Mouse (Mus musculus) hindbrain, postnatal 0 days (tissue): ENCODE measurements around the gene Papolb. TPM values are rescaled to one million over a fixed set of nuclear protein-coding genes. Genes with fewer than 3 reads are reported as not detected.

Experiments used
- ATAC-seq: fragments of 200-750 bp; cut with Nextera tagmentation; 2 replicates; pipeline ENCODE4 v1.8.0; 2017; ENCODE audit warnings: mild to moderate bottlenecking, moderate TSS enrichment, moderate library complexity
- DNase-seq: peaks from one replicate; pipeline ENCODE4 v3.0.0-alpha.2; 2015; ENCODE audit warnings: low spot score
- H3K27ac ChIP-seq: fragments of 300-500 bp; sonication (generic); 2 replicates; pipeline ENCODE4 v1.5.1; 2014; ENCODE audit warnings: mild to moderate bottlenecking
- H3K27me3 ChIP-seq: fragments of 300-500 bp; sonication (generic); 2 replicates; pipeline ENCODE4 v1.6.1; 2014; ENCODE audit warnings: low read length, mixed read lengths; ENCODE audit not compliant: insufficient read depth
- H3K36me3 ChIP-seq: fragments of 300-500 bp; sonication (generic); 2 replicates; pipeline ENCODE4 v1.6.1; 2014; ENCODE audit warnings: low read length, mixed read lengths; ENCODE audit not compliant: insufficient read depth
- H3K4me1 ChIP-seq: fragments of 300-500 bp; sonication (generic); 2 replicates; pipeline ENCODE4 v1.6.1; 2014; ENCODE audit warnings: antibody characterized with exemption, low read length, mixed read lengths; ENCODE audit not compliant: insufficient read depth
- H3K4me2 ChIP-seq: fragments of 300-500 bp; sonication (generic); 2 replicates; pipeline ENCODE4 v1.6.1; 2014; ENCODE audit warnings: low read depth, mild to moderate bottlenecking, low read length, moderate library complexity, mixed read lengths
- H3K4me3 ChIP-seq: fragments of 300-500 bp; sonication (generic); 2 replicates; pipeline ENCODE4 v1.5.1; 2014; ENCODE audit warnings: low read length
- H3K9ac ChIP-seq: fragments of 300-500 bp; sonication (generic); replicated peaks from 2 replicates; pipeline ENCODE4 v1.6.1; 2014; ENCODE audit warnings: mild to moderate bottlenecking, low read length, moderate library complexity, mixed read lengths
- H3K9me3 ChIP-seq: fragments of 300-500 bp; sonication (generic); 2 replicates; pipeline ENCODE4 v1.6.1; 2016; ENCODE audit warnings: low read length, mixed read lengths
- CTCF ChIP-seq: IDR thresholded peaks from 2 replicates; pipeline ENCODE4 v1.5.1; 2016; ENCODE audit warnings: antibody characterized with exemption, control low read depth, low read depth
- WGBS: fragments of 180-500 bp; shearing (Covaris S2); extraction: QIAGEN DNeasy Blood & Tissue Kit; methylation state at CpG from one replicate; pipeline ENCODE4 v1.1.7; 2014; 5-methylcytosine and 5-hydroxymethylcytosine counted together
- polyA plus RNA-seq: library from polyadenylated mRNA; unstranded; fragments of >200 nt; fragmentation: Nextera tagmentation; extraction: Ambion mirVana; gene quantifications from 2 replicates; pipeline ENCODE4 v1.2.1, GENCODE M21; 2015
- total RNA-seq: library from RNA; depleted of rRNA; stranded (reverse); fragments of >200 nt; gene quantifications from 2 replicates; pipeline ENCODE4 v1.2.3, GENCODE M21; 2014

The Papolb gene
- total and polyA plus RNA-seq, 2 experiments from 2014 or later, result 0.16 to 0.37 TPM

GRCm38 (mm10) chr5:142557397-142558067, 27.7 kb upstream of the Papolb start:
- H3K27ac ChIP-seq, result no peak overlapping the region

DNA sequence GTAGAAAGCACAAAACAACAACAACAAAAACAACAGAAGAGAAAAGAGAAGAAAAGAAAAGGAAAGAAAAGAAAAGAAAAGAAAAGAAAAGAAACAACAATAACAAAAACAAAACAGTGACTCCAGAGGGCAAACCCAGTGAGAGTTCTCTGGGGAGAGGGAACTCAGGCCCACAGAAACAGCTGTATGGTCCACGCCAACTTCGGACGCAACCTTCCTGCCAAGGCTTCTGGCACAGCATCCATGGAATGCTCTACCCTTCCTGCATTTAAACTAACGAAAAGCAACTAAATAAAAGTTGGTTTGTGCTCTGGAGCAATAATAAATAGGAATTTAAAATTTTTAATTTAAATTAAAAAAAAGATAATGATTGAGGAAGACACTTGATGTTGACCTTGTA, 26.8 kb upstream of the Papolb start:
- no peak overlapping the region for H3K27ac ChIP-seq
- TF ChIP-seq CTCF, result no peak
- H3K4me2 ChIP-seq, result no peak overlapping the region
- H3K36me3 ChIP-seq, result no peaks in the 10 kb centered on the region
- 85% methylated on average over 4 of the region's 4 CpGs for WGBS
- no peak overlapping the region for H3K4me3 ChIP-seq
- H3K9ac ChIP-seq, result no peak overlapping the region
- no peaks in the 10 kb centered on the region for H3K27me3 ChIP-seq
- DNase-seq (no peak), ATAC-seq (no peak)
- H3K9me3 ChIP-seq, result no peaks in the 10 kb centered on the region
- H3K4me1 ChIP-seq, result no peaks in the 10 kb centered on the region

More at GRCm38 (mm10) chr5:142557397-142558067, 27.7 kb upstream of the Papolb start:
- H3K27me3 ChIP-seq, result no peaks in the 10 kb centered on the region
- peak; percentile 89 for ATAC-seq
- no peak overlapping the region for H3K4me2 ChIP-seq
- peak; percentile 95 for TF ChIP-seq CTCF
- no peak overlapping the region for H3K4me3 ChIP-seq
- DNase-seq, result peak; percentile 90
- no peak overlapping the region for H3K9ac ChIP-seq
- H3K4me1 ChIP-seq, result no peaks in the 10 kb centered on the region
- no peaks in the 10 kb centered on the region for H3K9me3 ChIP-seq
- H3K36me3 ChIP-seq, result no peaks in the 10 kb centered on the region
- 25% methylated on average over 18 of the region's 21 CpGs for WGBS

- WGBS, result 83% methylated on average over 5 of the region's 5 CpGs
- Histone ChIP-seq H3K4me2 (no peak overlapping the region), H3K9ac (no peak overlapping the region), H3K4me1 (no peaks in the 10 kb centered on the region), H3K27ac (no peak overlapping the region), H3K36me3 (no peaks in the 10 kb centered on the region), H3K9me3 (no peaks in the 10 kb centered on the region), H3K27me3 (no peaks in the 10 kb centered on the region), H3K4me3 (no peak overlapping the region)
- TF ChIP-seq CTCF, result no peak
- DNase-seq (no peak), ATAC-seq (no peak)
These were observed 26.0 kb upstream of the Papolb start for GRCm38 (mm10) chr5:142555866-142556265.

DNA sequence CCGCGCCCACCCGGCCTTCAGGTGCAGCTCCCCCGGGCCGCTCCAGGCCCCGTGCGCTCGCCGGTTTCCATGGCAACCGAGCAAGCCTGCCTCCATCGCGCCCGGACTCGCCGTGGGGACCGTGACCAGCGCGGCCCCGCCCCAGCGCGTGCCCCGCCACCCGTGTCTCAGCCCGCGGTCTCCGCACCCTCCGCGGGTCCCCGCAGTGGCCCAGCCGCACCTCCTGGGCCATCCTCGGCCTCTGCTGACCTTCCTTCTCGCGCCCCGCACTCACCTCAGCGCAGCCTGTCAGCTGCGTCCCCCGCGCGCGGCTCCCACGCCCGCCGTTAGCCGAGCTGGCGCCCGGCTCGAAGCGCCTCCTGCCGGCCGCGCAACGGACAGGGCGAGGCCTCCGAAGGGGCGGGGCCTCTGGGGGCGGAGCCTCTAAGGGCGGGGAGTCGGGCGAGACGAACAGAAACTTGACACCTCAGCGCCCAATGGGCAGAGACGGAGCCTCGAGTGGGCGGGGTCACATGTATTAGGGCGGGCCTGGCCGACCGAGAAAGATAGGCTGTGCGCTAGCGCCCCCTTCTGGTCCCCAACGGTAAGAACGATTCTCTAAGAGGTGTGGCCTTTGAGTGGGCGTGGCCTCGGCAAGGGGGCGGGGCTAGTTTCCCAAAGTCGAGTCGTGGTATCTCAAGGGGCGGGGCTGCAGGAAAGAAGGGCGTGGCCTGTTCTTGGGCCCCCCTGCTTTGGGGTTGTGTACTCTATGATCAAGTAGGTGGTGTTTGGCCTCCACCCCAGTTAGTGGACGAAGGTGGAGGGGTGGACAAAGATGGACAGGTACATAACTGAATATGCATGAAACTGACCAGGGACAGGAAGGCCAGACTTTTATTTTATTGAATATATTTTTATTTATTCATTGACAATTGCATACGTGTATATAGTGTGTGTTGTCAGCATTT, 21.1 kb upstream of the Papolb start, which contains the start of gene Radil:
Gene Radil (minus strand): TSS at position 393 of the 947 bp plus-strand sequence.
- Histone ChIP-seq H3K4me1 (no peaks in the 10 kb centered on the region), H3K27me3 (no peaks in the 10 kb centered on the region), H3K9me3 (no peaks in the 10 kb centered on the region), H3K9ac (peak within 1 kb of the TSS; percentile 67), H3K4me2 (peak within 1 kb of the TSS; percentile 96), H3K4me3 (peak within 1 kb of the TSS; percentile 62), H3K27ac (peak within 1 kb of the TSS; percentile 51; the same call in 1 of the 2 replicates), H3K36me3 (no peaks in the 10 kb centered on the region)
- ATAC-seq (peak; percentile 98), DNase-seq (peak; percentile 100)
- peak; percentile 95 for TF ChIP-seq CTCF
- WGBS, result 2% methylated on average over 73 of the region's 80 CpGs

DNA sequence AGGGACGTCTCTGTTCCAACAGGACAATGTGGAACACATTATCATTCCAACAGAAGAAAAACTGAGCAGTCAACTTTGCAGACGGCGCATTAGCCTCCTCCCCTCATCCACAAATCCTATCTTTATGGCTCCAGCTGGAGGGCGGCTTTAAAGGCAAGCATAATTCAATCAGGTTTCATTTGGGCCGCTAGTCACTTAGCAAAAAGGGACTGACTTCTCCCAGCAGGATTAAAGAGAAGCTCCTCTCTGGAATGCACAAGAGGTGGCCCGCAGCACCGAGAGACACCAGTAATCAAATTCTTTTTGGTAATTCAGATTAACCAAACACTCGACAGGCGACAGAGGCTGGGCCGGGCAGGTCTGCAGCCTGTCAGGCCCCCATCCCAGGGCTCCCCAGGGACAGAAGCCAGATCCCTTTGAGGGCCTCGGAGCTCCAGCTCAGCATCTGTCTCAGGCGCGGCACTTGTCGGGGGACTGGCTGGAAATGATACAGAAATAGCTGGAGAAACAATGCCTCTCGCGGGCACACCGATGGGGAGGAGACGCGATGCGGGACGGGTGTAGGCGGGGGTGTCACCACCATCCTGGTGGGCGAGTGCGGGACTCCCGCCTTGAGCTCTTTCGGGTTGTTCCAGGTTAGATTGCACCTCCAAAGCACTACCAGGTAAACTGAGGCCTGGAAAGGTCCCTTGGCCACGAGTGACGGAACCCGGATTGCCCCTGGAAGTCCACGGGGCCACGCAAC, 20.3 kb upstream of the Papolb start:
- Histone ChIP-seq H3K4me3 (peak overlapping the region; percentile 62), H3K9me3 (no peaks in the 10 kb centered on the region), H3K36me3 (no peaks in the 10 kb centered on the region), H3K27ac (peak overlapping the region; percentile 51; the same call in 1 of the 2 replicates), H3K4me2 (peak overlapping the region; percentile 96), H3K4me1 (no peaks in the 10 kb centered on the region), H3K9ac (peak overlapping the region; percentile 67), H3K27me3 (no peaks in the 10 kb centered on the region)
- peak; percentile 8; the same call in 1 of the 2 replicates for ATAC-seq
- TF ChIP-seq CTCF, result 0 out of 2 replicates have a peak, but pooled peaks have one; percentile 8
- peak; percentile 49 for DNase-seq
- WGBS, result 2% methylated on average over 31 of the region's 31 CpGs

- H3K4me1 ChIP-seq, result no peaks in the 10 kb centered on the region
- 57% methylated on average over 9 of the region's 9 CpGs for WGBS
- ATAC-seq (no peak), DNase-seq (no peak)
- no peak overlapping the region for H3K9ac ChIP-seq
- TF ChIP-seq CTCF, result no peak
- H3K27me3 ChIP-seq, result no peaks in the 10 kb centered on the region
- H3K36me3 ChIP-seq, result no peaks in the 10 kb centered on the region
- H3K4me3 ChIP-seq, result no peak overlapping the region; the same call in 1 of the 2 replicates
- H3K9me3 ChIP-seq, result no peaks in the 10 kb centered on the region
- peak overlapping the region; percentile 96; the same call in 1 of the 2 replicates for H3K4me2 ChIP-seq
- H3K27ac ChIP-seq, result no peak overlapping the region
These were observed 19.6 kb upstream of the Papolb start for GRCm38 (mm10) chr5:142549441-142549840.
